ENCODE assay signal across 15 mouse cellular contexts in genomic region chrX:9473768-9474167, GRCm38 (mm10). TPM values are rescaled to one million over a fixed set of nuclear protein-coding genes. Genes with fewer than 3 reads are reported as not detected.
"Had no signal": no experiment of that assay in that cellular context is flagged by ENCODE, and none has a peak within 500 bp of the region (broad histone marks: within the 10 kb centered on the region; RNA-seq: fewer than 3 reads in every experiment).

No protein-coding gene starts in this region.

- DNase-seq: kidney, adult 2 months; kidney, postnatal 36 days; layer of hippocampus, postnatal 36 days; liver, embryonic 13.5 days; lung, adult 2 months; lung, postnatal 14 days; thymus, postnatal 36 days had no signal

- H3K9ac ChIP-seq: liver, embryonic 13.5 days; midbrain, embryonic 12.5 days; midbrain, embryonic 15.5 days; neural tube, embryonic 13.5 days; stomach, embryonic 15.5 days had no signal

- H3K4me2 ChIP-seq: liver, embryonic 13.5 days; midbrain, embryonic 12.5 days; midbrain, embryonic 15.5 days; neural tube, embryonic 13.5 days; stomach, embryonic 15.5 days had no signal

- H3K4me1 ChIP-seq: liver, embryonic 13.5 days; midbrain, embryonic 12.5 days; midbrain, embryonic 15.5 days; neural tube, embryonic 13.5 days; stomach, embryonic 15.5 days had no signal

- H3K4me3 ChIP-seq: left cerebral cortex, adult 2 months; liver, embryonic 13.5 days; midbrain, embryonic 12.5 days; midbrain, embryonic 15.5 days; myocyte; neural tube, embryonic 13.5 days; stomach, embryonic 15.5 days had no signal

- H3K36me3 ChIP-seq: liver, embryonic 13.5 days; midbrain, embryonic 12.5 days; midbrain, embryonic 15.5 days; neural tube, embryonic 13.5 days; stomach, embryonic 15.5 days had no signal

- H3K27ac ChIP-seq: kidney, postnatal 0 days; left cerebral cortex, adult 2 months; liver, embryonic 13.5 days; midbrain, embryonic 12.5 days; midbrain, embryonic 15.5 days; neural tube, embryonic 13.5 days; stomach, embryonic 15.5 days had no signal

- H3K9me3 ChIP-seq: liver, embryonic 13.5 days; midbrain, embryonic 12.5 days; midbrain, embryonic 15.5 days; neural tube, embryonic 13.5 days; stomach, embryonic 15.5 days had no signal

- H3K27me3 ChIP-seq: liver, embryonic 13.5 days; midbrain, embryonic 15.5 days; neural tube, embryonic 13.5 days; stomach, embryonic 15.5 days had no signal

- ATAC-seq: intestine, embryonic 16.5 days; midbrain, embryonic 15.5 days had no signal

RNA-seq across cellular contexts. Expression of gene Cybb, which starts 13.8 kb away (rescaled TPM):
- polyA plus RNA-seq: myocyte had no signal
